Mouse (Mus musculus): ENCODE measurements around the gene Ufc1.
"Not testable (repeated sequence)": the region's sequence is repeated elsewhere in the genome, so short reads cannot be mapped to it uniquely, and the experiment has no call there.

Gene Ufc1

DNA sequence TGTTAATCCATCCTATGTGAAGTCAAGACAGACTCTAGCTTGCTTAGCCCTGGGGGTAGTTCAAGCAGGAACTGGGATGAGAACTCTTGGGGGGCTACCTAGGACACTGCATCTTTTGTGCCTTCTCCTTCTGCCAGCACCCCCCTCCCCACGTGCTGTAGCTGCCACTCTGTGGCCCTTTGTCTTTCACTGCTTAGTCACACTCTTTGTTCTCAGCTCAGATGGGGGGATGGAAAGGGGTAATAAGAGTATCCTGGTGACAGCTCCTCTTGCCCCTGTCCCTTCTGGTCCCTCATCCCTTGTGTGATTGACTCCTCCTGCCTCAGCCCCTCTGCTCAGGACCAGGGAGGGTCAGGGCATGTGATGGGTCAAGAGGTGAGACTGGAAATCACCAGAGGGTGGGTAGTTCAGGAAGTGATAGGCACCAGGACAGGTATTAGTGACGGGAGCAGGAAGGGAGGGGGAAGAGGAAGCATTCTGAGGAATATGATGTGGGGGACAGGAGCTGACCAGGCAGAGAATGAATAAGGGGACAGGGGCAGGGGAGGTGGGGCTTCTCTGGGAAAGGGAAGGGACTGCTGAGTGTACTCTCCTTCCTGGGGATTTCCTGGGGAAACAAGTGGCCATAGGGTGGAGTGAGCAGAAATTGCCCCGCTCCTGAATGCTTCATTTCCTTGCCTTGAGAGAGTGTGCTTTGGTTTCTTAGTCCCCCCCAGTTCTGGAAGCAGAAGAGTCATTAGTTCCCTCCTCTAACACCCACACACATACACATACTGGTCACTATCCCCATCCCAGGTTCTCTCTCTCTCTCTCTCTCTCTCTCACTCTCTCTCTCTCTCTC, 46.2 kb downstream of the Ufc1 start:
- no peak for DNase-seq (ENCODE audit: low spot score)

DNA sequence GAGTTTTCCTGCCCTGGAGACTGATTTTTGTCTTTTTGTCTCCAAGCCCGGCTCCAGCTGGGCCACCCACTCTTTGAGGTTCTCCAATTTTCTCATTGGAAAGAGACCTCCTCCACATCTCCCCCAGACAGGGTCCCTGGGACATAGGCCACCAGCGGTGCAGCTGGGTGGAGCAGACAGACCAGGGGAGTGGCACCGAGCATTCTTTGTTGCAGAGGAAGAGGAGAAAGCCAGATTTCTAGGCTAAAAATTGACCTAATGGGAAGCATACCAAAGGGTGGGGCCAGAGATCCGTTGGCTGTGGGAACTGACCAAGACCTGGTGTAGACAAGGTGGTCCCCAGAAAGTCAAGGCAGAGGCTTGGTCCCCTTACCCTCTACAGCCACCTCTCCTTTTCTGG, 46.9 kb downstream of the Ufc1 start:
- DNase-seq (ENCODE audit: low spot score), result no peak

DNA sequence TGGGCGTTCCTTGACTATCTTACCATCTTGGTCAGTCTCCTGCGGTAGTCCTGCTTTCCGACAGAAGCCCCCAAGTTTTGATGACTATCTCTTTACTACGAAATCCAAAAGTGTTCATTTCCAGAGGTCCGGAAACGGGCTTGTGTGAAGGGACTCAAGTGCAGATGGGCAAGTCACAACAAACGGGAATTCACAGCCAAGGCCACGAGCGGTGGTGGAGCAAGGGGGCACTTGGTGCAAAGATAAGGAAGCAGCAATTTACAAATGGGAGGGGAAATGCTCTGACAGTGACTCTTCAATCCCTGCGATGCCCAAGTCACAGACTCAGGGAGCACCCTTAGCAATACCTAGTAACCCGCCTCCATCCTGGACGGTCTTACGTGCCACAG, 47.4 kb downstream of the Ufc1 start:
- no peak for DNase-seq (ENCODE audit: low spot score)

DNA sequence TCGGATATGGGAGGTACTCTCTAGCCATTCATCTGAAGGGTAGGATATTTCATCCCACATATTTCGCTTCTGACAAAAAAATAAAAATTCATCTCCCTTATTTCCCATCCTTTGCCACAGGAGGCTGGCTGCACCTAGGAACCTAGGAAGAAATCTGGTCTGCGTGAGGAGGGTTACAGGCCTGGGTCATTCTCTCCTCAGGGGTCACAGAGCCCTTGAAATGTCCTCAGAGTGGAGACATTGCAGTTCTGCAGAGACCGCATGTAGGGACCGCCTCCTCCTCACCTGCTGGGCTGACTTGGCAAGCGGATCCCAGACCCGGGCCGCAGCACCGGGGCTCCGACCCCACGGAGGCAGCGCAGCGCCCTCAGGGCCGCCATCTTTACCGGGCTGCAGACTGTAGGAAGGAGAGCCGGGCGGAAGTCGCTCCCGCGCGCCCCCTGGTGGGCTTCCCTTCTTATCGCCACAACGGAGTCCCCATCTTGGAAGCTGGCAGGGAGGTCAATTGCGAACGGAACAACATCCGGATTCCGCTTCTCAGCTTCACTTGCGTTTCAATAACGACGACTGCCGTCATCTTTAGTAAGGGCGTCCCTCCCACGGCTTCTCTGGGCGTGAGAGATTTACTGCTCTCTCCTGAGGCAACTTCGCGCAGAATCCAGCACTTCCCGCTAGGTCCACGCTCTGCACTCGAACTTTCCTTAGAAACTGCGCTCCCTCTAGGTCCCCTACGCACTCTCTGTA, 47.9 kb downstream of the Ufc1 start:
- DNase-seq (ENCODE audit: low spot score), result peak; percentile 99

DNA sequence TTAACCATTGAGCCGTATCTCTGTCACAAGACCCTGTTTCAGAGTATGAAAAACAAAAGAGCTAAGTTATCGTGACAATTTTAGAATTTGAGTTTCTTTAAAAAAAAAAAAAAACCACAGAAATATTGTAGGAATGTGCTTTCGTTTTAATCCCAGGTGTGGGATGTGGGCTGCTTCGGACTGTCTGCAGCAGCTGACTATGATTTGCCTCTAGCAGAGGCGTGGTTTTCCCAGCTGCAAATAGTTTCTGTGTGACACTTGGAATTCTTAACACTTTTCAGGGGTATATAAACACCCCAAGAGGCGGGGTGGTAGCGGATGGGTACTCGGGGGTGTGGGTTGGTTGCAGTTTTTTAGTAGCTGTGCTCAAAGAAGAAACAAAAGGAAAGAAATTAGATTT, 49.5 kb downstream of the Ufc1 start:
- no peak for DNase-seq (ENCODE audit: low spot score)

DNA sequence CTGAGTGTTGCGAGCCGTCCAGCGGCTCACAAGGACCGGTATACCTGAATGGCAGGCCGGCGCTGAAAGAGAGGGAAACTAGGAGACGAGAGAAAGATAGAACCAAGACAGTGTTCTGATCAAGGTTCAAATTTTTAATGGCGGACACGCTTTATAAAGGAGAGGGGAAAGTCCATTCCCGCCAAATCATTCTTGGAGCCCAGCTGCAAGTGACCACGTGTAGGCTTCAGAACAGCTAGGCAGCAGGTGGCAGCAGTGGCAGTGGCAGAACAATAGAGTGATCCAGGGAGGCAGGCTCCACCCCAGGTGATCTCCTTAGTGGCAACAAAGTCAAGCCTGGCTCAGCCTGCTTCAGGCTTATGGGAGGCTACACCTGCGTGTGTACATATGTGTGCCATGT, 52.9 kb downstream of the Ufc1 start:
- DNase-seq (ENCODE audit: low spot score), result not testable (repeated sequence)

DNA sequence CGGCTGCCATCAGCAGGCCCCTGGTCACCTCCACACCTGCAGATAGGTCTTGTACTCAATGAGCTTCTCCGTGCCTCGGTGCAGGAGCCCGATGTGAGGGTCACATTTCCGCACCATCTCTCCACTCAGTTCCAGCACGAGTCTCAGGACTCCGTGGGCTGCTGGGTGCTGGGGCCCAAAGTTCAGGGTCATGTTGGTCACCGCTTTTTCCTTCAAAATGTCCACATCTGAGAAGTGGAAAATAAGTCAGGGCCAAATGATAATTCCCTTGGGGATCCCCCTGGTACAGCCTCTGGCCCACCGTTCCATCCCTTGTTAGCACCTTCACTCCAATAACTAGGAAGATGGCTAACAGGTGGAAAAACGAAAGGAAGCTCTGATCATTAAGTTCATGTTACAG, 53.9 kb downstream of the Ufc1 start:
- DNase-seq (ENCODE audit: low spot score), result no peak

DNA sequence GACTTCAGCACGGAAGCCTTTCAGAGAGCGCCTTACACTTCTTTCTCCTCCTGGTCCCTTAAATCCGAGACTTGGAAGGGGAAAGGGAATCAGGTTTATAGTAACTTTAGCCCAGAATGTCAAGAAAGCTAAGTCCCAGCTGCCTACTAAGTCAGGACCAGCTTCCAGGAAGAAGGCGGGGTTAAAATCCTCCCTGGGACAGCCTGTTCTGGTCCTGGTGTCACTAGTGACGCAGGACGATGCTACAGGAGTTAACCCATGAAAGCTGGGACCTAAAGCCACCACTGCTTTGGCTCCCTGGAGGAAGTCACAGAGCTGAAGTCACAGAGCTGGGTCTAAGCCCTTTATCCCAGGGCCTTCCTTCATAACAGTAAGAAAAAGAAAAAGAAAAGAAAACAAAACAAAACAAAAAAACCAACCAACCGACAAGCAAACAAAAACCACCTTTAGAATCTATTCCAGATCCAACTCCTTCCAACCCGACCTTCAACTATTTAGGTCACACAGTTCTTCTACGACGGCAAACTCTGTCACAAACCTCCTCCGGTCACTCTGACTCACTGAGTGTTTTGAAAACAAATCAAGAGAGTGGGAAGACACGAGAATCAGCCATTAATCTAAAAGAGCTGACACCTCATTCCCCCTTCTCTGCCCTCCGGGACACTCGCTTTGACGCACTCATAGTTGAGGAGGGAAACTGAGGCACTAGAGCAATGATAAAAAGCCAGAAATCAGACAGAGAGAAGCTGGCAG, 54.7 kb downstream of the Ufc1 start:
- no peak for DNase-seq (ENCODE audit: low spot score)
